Mouse (Mus musculus) gastrocnemius, postnatal 36 days (tissue): ENCODE measurements at regions not wholly inside any gene's neighbourhood (a gene's known extent, or its start where the extent isn't known, plus 50 kb on each side); places are given as distances from the start of the nearest gene placed in this dataset.

Experiments used
- DNase-seq, 2 experiments: peaks; one replicate each; pipeline ENCODE4 v3.0.0; 2022
- intact Hi-C: fragments of 180-260 bp; cut with DNase I; formaldehyde crosslinking; loops from one replicate; pipeline ENCODE4 v1.15.1; 2025

DNA sequence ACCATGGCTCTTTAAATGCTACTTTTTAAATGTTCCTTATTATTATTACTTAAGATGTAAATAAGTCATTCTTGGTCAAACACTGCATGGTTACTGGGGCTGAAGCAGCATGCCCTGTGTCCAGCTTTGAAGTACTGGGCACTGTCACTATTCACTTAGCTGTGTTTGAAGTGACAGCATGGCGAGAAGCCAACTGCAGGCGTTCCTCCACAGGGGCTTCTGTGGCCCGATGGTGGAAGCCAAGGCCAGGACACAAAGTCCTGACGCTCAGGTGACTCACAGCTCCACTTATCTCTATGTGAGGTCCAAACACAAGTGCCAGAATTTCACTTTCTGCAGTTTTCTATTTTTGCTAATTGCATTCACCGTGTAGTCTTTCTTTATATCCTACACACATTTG lies 65.3 kb downstream of the Cdca7 start:
- DNase-seq, result no peak
- intact Hi-C loops, result no loop called here

DNA sequence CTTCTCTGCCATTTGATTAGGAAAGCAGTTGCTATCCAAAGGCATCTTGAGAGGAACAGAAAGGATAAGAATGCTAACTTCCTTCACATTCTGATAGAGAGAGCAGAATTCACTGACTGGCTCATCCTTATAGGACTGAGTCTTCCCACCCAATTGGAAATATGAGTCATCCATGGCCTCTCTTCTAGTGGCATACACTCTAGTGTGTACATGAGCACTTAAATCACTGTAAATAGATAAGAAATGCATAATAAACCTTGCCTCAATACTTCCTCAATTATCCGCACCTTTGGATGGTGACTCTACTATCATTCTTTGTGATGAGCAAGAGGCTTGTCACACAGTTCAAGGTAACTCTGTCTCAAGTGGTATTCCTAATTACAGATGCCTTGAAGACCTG lies 69.5 kb downstream of the Cdca7 start:
- intact Hi-C loops, result no loop called here
- DNase-seq, result no peak

DNA sequence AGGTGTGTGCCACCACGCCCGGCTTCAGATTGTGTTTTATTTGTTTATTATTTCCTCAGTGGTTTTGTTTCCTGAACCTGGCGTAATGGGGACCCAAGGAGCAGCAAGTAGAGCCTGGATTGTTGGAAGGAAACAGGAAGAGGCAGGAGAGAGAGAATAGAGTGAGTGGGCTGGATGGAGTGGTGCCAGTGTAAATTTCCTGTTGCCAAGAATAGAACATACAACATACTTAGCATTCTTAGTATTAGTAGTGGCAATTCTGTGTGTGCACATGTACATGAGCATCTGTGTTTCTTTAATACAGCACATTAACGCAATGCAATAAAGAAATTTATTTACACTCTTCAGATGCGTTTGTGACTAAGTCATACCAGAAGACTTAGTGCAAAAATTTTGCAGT lies 70.5 kb downstream of the Cdca7 start:
- no peak for DNase-seq
- intact Hi-C loops, result no loop called here

DNA sequence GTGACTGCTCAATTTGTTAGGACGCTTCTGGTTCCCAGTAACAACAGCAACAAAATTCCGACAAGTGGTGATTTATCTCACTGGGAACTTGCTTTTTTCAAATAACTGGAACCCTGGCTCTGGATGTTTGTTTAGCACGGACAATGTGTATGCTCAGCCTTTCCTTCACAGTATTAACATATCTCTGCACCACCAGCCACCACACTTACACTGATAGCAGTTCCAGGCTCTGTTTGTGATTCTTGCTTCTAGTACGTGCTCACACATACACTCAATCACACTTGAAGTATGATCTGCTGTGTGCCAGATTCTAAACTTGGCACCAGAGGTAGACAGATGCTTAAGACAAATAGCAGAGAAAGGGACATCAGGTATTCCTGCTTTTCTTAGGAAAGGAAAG lies 71.0 kb downstream of the Cdca7 start:
- no peak for DNase-seq
- intact Hi-C loops, result no loop called here

DNA sequence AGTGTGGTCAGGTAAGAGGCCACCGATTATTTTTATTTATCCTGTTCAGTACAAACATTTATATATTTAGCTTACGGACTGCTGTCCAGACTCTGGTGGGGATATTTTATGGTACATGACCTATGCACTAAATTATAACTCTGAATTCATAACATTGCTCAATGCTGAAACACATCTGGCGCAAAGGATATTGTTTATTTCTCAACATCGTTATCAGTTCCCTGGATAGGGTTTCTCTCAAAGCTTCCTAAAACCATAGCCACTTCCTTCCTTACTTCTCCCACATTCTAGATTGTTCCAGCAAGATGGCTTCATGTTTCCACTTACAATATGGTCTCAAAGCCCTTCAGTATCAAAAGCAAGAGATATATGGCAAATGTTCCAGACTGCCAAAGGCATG lies 75.3 kb downstream of the Cdca7 start:
- no peak for DNase-seq
- intact Hi-C loops, result no loop called here

DNA sequence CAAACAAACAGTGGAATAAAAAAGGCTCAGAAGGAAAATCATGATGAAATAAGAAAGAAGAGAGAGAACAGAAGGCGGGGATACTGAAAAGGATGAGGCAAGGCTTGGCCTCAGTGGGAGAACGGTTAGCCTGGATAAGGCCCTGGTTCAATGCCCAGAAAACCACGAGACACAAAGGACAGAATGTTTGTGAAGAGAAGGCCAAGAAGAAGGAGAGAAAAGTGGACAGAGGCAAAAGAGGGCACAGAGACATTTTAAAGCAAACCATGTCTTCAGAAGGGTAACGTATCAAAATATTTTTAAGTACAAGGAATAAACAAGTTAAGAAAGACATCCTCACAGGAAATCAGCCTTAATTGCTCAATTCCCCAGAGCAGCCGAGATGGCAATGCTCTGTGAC lies 78.6 kb downstream of the Cdca7 start:
- intact Hi-C loops, result no loop called here

DNA sequence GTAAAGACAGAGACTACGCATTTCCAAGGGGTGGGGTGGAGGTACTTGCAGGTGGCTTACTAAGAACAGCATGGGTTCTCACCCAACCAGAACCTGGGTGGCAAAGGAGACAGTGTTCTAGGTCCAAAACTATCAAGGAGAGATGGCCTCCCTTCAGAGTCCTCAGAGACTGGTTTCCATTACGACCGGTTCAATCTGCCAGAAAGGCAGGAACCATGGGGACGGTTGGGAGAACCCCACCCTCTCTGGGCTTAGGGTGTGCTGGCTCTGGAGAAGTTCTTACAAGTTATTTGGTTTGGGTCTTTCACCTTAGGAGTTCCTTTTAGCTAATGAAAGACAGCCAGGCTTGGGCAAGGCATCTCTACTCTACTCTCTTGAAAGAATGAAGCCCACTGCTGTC lies 79.2 kb downstream of the Cdca7 start:
- intact Hi-C loops, result no loop called here
- peak in 1 of 2 experiments; percentile 8 for DNase-seq

More for the DNA sequence above, 78.6 kb downstream of the Cdca7 start:
- peak in 1 of 2 experiments; percentile 62 for DNase-seq

DNA sequence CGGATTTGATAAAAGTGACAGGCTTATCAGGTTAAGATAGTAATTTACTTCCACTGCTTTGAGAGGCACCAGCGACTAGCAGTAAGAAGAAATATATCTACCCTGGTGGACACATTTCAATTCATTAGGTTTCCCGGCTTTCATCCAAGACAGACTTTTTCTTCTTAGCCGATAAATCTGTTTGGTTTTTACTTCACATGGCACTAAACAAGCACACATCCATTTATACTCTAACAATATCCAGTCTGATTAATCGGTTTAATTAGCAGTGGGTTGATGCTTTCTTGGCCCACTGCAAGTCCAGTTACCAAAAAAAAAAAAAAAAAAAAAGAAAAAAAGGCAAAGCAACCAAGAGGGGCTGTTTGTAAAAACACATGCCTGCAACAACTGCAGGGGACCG lies 79.6 kb downstream of the Cdca7 start:
- intact Hi-C loops, result no loop called here
- DNase-seq, result no peak

DNA sequence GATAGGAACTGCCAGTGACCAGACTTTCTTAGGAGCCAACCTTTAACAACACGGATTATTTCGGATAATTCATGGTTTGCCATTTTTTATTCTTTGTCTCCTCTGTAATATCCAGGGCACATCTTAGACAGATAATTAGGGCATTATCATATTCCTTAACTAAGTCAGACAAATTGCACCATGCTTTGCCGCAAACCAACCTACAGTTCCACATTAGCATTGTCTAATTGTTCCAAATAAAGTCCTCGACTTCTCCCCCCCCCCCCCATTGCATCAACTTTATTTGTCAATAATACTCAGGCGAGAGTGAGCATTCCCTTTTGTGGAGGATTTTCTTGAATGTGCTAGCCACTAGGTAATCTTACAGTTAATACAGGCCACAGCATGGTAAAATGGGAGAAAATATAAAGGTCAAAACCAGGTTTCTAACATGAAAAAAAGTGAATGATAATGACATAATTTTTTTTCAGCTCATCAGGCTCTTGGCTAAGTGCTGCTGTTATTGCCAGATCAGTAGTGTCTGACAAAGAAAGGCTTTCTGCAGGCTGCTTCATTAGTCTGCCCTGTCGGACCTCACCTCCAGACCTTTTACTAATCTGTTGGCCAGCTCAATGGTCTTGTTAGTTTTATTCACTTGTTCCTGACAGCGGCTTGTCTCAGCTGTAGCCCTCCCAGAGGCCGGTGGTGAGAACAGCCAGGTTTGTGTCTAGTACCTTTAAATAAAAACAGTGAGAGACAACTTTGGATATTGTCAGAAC lies 80.3 kb downstream of the Cdca7 start:
- DNase-seq, result no peak
- intact Hi-C loops, result no loop called here

DNA sequence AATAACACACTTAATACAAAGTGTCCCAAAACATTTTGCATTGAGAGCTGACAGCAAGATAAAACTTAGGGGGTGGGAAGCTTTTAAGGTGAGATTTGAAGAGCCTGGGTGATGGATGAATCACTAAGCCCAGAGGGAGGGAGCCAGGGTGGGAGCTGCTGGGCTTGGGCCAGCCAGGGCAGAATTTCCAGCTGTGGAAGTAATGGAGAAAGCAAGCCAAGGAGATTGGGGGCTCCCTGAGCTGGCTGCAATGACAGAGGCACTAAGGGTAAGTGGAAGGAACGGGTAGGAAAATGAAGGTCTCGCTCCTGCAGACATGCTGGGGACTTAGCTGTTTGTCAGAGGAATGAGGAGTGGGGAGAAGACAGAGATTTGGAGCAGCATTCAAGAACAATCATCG lies 81.2 kb downstream of the Cdca7 start:
- DNase-seq, result no peak
- intact Hi-C loops, result no loop called here

DNA sequence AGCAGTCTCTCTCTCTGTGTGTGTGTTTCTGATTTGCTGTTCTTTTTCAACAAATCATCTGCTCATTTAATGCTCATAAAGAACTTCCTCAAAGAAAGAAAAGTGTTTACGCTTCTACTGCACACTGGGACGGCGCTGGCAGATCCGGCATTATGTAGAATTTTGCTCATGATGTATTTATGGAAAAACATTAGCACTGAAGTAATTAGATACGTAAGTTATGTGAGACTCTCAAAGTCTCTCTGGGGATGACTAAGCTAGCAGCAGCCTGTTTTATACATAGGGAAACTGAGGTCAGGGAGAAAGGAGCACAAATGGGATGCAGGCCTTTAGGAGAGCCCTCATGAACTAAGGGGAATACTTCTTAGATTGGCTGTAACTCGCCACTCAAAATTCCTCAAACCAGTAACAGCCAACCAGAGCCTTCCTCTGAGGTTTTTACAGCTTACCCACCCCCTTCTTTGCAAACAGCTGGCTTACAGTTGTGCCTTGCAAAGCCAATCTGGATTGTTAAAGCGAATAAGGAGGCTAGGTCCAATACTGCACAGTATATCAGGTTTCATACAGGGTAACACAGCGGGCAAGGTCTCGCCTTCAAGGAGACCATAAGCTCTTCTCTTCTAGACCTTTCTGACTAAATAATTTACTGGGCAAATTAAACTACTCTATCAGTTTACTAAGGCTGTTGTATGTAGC lies 81.8 kb downstream of the Cdca7 start:
- no peak for DNase-seq
- intact Hi-C loops, result no loop called here

DNA sequence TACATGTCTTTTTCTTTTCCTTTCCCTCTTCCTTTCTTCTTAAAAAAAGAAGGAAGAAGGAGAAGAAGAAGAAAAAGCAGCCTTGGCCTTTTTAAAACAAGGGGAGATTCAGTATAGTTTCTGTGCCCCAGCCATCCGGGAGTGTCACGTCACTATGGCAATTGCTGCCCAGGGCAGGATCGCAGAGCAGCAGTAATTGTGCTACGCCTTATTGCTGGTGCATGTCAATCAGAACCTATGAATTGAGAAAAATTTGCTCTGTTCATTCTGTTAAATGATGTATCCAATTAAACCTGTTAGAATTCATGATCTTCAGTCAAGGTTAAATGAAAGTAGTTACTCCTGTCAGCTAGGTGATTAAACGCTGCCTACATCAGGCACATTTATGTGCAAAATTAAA lies 85.4 kb downstream of the Cdca7 start:
- DNase-seq, result no peak
- intact Hi-C loops, result no loop called here

DNA sequence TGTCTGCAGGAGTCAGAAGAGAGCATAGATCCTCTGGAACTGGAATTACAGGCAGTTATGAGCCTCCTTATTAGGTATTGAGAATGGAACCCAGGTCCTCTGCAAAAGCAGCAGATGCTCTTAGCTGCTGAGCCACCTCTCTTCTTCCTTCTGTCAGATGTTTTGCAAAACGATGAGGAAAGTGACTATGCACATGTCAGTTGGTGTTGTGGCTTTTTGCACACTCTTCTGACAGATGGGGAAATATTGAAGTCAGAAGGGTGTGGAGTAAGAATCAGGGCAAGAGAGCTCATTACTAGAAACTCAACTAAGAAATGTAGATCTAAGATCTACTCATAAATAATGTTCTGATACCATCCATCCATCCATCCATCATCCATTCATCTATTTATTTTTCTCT lies 102.4 kb downstream of the Cdca7 start:
- no peak for DNase-seq
- intact Hi-C loops, result no loop called here

DNA sequence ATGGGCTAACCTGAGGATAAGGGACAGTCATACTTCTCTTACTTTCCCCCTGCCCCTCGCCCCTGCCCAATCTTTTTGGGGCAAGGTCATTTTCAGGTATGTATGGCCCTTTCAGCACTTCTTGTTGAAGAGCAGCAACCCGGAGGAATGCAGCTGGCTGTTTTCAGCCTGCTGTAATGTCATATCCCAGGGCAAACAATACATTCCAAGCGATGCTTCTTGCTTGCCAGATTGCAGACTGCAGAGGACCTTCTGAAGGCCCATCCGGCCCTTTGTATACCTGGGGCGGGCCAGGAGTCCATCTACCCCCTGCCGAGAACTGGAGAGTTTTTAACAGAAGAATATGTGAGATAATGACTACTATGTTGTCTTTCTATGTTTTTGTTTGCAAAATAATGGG lies 105.2 kb downstream of the Cdca7 start:
- no peak for DNase-seq
- intact Hi-C loops, result no loop called here

DNA sequence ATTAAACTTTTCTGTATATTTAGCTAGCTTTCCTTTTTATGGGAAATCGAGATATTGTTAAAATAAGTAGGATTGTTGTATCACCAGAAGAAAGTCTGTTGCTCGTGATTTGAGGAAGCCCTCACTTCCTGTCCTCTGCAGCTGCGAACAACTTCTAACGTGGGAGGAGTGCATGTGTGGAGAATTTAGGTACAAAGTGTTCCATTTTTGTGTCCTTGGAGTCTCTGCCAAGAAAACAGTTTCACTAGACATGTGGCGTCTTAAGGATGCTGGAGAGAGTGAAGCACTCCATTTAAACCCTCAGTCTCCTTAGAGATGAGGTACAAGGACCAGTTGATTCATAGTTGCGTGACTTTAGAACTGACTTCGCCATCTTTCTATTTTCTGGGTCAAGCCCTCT lies 112.9 kb downstream of the Cdca7 start:
- intact Hi-C loops, result no loop called here
- no peak for DNase-seq

DNA sequence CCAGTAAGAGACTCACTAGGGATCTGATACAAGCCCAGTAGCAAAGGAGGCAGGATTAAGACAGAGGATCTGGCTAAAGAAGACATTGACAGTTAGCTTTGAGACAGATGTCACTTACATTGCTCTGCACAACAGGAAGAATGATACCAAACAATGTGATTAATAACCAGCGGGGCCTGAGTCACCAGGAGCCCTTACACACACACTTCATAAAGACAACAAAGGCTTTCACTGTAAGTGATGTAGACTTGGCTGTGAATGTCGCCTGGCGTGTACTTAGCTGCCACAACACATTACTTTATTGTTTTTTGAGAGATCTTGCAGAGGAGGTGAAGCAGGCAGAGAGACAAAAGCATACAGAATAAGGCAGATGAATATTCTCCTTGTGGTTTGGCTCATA lies 116.1 kb downstream of the Cdca7 start:
- intact Hi-C loops, result no loop called here
- DNase-seq, result no peak

DNA sequence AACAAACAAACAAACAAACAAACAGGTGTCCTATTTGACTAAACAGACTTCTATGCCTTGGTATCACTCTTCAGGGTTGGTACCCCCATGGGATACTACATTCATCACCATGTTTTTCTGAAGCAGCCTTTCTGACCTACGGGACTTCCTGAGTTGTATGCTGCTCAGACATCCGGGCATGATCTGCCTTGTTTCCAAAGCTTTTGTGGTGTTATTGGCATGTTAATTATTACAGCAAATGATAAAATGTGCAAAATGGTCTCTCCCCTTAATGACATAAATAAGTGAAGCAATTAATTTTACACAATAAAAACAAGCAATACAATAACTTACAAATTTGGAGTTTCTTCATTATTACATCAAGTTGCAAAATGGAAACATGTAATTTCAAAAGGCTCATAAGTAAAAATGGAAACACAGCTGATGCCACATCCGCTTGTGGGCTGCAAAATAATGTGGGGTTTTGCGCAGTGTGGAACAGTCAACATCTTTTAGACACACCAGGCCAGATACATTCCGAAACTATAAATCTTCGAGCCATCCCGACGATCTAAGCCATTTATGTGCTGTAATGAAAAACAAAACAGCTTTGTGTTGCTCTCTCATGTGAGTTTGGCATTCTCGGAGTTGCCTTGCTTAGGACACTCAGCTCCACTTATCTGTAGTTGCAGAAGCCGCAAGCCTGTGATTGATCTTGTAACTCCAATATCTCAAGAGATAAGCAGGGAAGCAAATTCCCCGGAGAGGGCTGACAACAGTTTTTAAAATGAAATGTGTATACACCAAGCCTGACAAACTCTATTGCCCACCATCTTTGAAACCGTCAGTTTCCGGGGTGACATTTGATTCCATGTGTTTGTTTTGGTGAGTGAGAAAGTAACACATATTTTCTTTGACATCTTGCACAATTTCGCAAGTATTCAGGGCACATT lies 121.3 kb downstream of the Cdca7 start:
- DNase-seq, result no peak
- intact Hi-C loops, result no loop called here

DNA sequence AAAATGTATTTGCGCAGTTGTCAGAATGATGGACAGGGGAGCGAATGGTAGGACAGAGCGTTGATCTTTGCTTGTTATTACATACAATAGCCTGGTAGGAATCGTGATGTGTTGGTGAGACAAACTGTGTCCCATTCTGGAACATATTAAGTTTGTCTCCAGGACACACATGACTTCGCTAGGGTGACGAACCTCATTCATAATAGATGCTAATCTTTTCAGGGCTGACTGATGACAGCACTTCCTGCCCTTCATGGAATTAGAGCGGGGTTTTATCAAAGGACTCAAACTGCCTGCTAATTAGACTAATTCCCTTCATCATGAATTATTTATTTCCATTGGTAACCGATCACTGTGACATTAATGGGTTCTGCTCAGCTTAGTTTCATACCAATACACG lies 122.0 kb downstream of the Cdca7 start:
- intact Hi-C loops, result no loop called here
- no peak for DNase-seq

DNA sequence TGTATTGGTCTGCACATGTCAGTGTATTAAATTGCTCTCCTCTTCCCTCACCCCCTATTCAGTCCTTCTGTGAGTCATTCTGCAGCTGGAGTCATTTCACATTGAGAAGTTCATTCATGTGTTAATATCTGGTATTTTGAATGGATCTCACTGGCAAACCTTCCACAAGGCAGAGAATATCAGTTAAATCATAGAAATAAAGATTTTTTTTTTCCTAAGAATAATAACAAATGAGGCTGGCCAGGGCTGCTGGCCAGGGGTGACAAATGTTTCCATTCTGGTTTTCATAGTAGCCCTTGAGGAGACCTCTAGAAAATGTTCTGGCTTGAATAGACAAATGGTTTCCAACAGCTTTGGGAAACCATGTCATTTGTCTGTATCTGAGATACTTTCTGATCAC lies 124.8 kb downstream of the Cdca7 start:
- intact Hi-C loops, result no loop called here

DNA sequence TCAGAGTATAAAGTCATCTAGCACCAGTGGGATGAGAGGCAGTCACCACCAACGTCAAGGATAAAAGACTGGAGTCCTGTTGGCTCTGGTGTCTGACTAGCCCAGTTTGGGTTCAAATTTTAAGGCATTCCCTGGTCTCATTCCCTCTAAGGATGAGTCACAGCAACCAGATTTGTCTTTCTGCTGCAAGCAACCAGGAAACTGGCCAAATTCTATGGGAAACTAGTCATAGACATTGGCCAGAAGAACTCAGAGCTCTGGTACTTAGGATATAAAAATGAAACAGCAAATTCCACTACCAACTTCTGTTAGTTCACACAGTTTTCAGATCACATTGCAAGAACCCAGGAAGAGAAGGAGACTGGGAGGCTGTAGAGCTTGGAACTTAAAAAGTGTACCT lies 126.2 kb downstream of the Cdca7 start:
- intact Hi-C loops, result no loop called here
- no peak for DNase-seq

More for the DNA sequence above, 124.8 kb downstream of the Cdca7 start:
- DNase-seq, result peak in 1 of 2 experiments; percentile 21

DNA sequence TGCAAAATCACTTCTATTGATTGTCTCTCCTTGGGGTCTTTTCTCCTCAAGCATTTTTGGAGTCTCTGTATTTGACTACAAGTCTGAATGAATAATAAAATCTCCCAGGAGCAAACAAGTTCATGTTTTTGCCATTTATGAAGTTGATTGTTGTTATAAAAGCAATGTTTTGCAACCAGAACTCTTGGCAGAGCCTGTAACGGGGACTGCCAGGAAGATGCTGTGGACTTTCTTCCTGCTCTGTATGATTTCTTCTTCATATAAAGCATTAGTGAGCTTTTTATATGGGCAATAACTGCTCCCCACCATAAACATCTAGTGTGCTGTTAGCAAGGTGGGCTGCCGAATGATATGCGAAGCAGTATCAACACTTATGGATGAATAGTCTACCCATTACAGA lies 136.3 kb downstream of the Cdca7 start:
- DNase-seq, result peak in 1 of 2 experiments; percentile 40

More for the DNA sequence above, 136.3 kb downstream of the Cdca7 start:
- intact Hi-C loops, result no loop called here
